Mouse (Mus musculus): Measurements from ENCODE around the gene Pacsin3. TPM values are rescaled to one million over a fixed set of nuclear protein-coding genes. Genes with fewer than 3 reads are reported as not detected.
A peak's percentile ranks its signal among the peaks of the same experiment; 100 is the strongest.

The Pacsin3 gene
- polyA plus RNA-seq, 1 experiment from 2014 or later: 28.1 TPM

GRCm38 (mm10) chr2:91291197-91292007, 35.6 kb downstream of the Pacsin3 start:
- Histone ChIP-seq H3K36me3 (replicated peaks) (no peaks in the 10 kb centered on the region; the same call in 1 of the 2 replicates), H3K27ac (0 out of 2 replicates have a peak overlapping the region, but pooled peaks have one; percentile 19), H3K9me3 (no peaks in the 10 kb centered on the region), H3K4me2 (no peak overlapping the region), H3K4me1 (no peaks in the 10 kb centered on the region), H3K9ac (no peak overlapping the region), H3K27me3 (no peaks in the 10 kb centered on the region), H3K4me3 (replicated peaks) (no peak overlapping the region)
- no peak for ATAC-seq (ENCODE audit: low FRiP score)
- WGBS: 77% methylated on average over 12 of the region's 12 CpGs

- 93% methylated on average over 3 of the region's 3 CpGs for WGBS
- Histone ChIP-seq H3K4me3 (replicated peaks) (no peak overlapping the region), H3K4me1 (no peaks in the 10 kb centered on the region; the same call in 1 of the 2 replicates), H3K27ac (no peak overlapping the region), H3K9ac (no peak overlapping the region), H3K36me3 (replicated peaks) (no peaks in the 10 kb centered on the region), H3K4me2 (no peak overlapping the region), H3K27me3 (no peaks in the 10 kb centered on the region), H3K9me3 (no peaks in the 10 kb centered on the region)
- no peak for ATAC-seq (ENCODE audit: low FRiP score)
These were observed 38.5 kb downstream of the Pacsin3 start for GRCm38 (mm10) chr2:91294226-91294625.

- ATAC-seq (ENCODE audit: low FRiP score): no peak
- no peaks in the 10 kb centered on the region for H3K36me3 ChIP-seq (replicated peaks)
- H3K4me1 ChIP-seq: no peaks in the 10 kb centered on the region; the same call in 1 of the 2 replicates
- no peak overlapping the region for H3K27ac ChIP-seq
- H3K9me3 ChIP-seq: no peaks in the 10 kb centered on the region
- no peaks in the 10 kb centered on the region for H3K27me3 ChIP-seq
- 92% methylated on average over 5 of the region's 5 CpGs for WGBS
- H3K4me3 ChIP-seq (replicated peaks): no peak overlapping the region
- H3K4me2 ChIP-seq: no peak overlapping the region
- no peak overlapping the region for H3K9ac ChIP-seq
These were observed 40.1 kb downstream of the Pacsin3 start for GRCm38 (mm10) chr2:91295895-91296294.

- Histone ChIP-seq H3K4me3 (replicated peaks) (no peak overlapping the region), H3K27ac (no peak overlapping the region), H3K9me3 (no peaks in the 10 kb centered on the region), H3K4me1 (no peaks in the 10 kb centered on the region; the same call in 1 of the 2 replicates), H3K9ac (no peak overlapping the region), H3K36me3 (replicated peaks) (0 out of 2 replicates have a peak, but pooled peaks cover 2% of the 10 kb centered on the region), H3K27me3 (no peaks in the 10 kb centered on the region), H3K4me2 (no peak overlapping the region)
- WGBS: 58% methylated on average over 3 of the region's 3 CpGs
- no peak for ATAC-seq (ENCODE audit: low FRiP score)
These were observed 43.4 kb downstream of the Pacsin3 start for GRCm38 (mm10) chr2:91299156-91299555.

GRCm38 (mm10) chr2:91300784-91301183, 45.0 kb downstream of the Pacsin3 start:
- H3K27me3 ChIP-seq: no peaks in the 10 kb centered on the region
- ATAC-seq (ENCODE audit: low FRiP score): no peak
- WGBS: 94% methylated on average over 2 of the region's 2 CpGs
- H3K9ac ChIP-seq: no peak overlapping the region
- 0 out of 2 replicates have a peak, but pooled peaks cover 8% of the 10 kb centered on the region for H3K36me3 ChIP-seq (replicated peaks)
- H3K4me3 ChIP-seq (replicated peaks): no peak overlapping the region
- no peaks in the 10 kb centered on the region; the same call in 1 of the 2 replicates for H3K4me1 ChIP-seq
- H3K27ac ChIP-seq: no peak overlapping the region
- no peak overlapping the region for H3K4me2 ChIP-seq
- H3K9me3 ChIP-seq: no peaks in the 10 kb centered on the region

- no peak overlapping the region for H3K9ac ChIP-seq
- no peaks in the 10 kb centered on the region for H3K9me3 ChIP-seq
- no peak overlapping the region for H3K27ac ChIP-seq
- no peaks in the 10 kb centered on the region; the same call in 1 of the 2 replicates for H3K4me1 ChIP-seq
- 85% methylated on average over 2 of the region's 2 CpGs for WGBS
- 0 out of 2 replicates have a peak, but pooled peaks cover 8% of the 10 kb centered on the region for H3K36me3 ChIP-seq (replicated peaks)
- no peak overlapping the region for H3K4me3 ChIP-seq (replicated peaks)
- no peaks in the 10 kb centered on the region for H3K27me3 ChIP-seq
- no peak for ATAC-seq (ENCODE audit: low FRiP score)
- no peak overlapping the region for H3K4me2 ChIP-seq
These were observed 46.1 kb downstream of the Pacsin3 start for GRCm38 (mm10) chr2:91301836-91302235.

GRCm38 (mm10) chr2:91302845-91303244, 47.1 kb downstream of the Pacsin3 start:
- Histone ChIP-seq H3K27ac (no peak overlapping the region), H3K4me3 (replicated peaks) (no peak overlapping the region), H3K9me3 (no peaks in the 10 kb centered on the region), H3K27me3 (no peaks in the 10 kb centered on the region), H3K4me2 (no peak overlapping the region), H3K4me1 (peaks cover 5% of the 10 kb centered on the region; the same call in 1 of the 2 replicates), H3K36me3 (replicated peaks) (0 out of 2 replicates have a peak, but pooled peaks cover 8% of the 10 kb centered on the region), H3K9ac (no peak overlapping the region)
- no peak for ATAC-seq (ENCODE audit: low FRiP score)
- WGBS: 84% methylated on average over 3 of the region's 3 CpGs

- 0 out of 2 replicates have a peak, but pooled peaks cover 8% of the 10 kb centered on the region for H3K36me3 ChIP-seq (replicated peaks)
- no peak overlapping the region for H3K9ac ChIP-seq
- ATAC-seq (ENCODE audit: low FRiP score): no peak
- H3K4me2 ChIP-seq: no peak overlapping the region
- H3K4me3 ChIP-seq (replicated peaks): no peak overlapping the region
- peaks cover 9% of the 10 kb centered on the region; the same call in 1 of the 2 replicates for H3K4me1 ChIP-seq
- H3K27ac ChIP-seq: no peak overlapping the region
- H3K27me3 ChIP-seq: no peaks in the 10 kb centered on the region
- 93% methylated on average over 9 of the region's 9 CpGs for WGBS
- no peaks in the 10 kb centered on the region for H3K9me3 ChIP-seq
These were observed 50.2 kb downstream of the Pacsin3 start for GRCm38 (mm10) chr2:91305926-91306325.

GRCm38 (mm10) chr2:91306589-91306988, 50.8 kb downstream of the Pacsin3 start:
- no peaks in the 10 kb centered on the region for H3K9me3 ChIP-seq
- H3K27ac ChIP-seq: no peak overlapping the region
- H3K4me2 ChIP-seq: no peak overlapping the region
- H3K27me3 ChIP-seq: no peaks in the 10 kb centered on the region
- H3K4me3 ChIP-seq (replicated peaks): no peak overlapping the region
- H3K36me3 ChIP-seq (replicated peaks): 0 out of 2 replicates have a peak, but pooled peaks cover 8% of the 10 kb centered on the region
- peaks cover 9% of the 10 kb centered on the region; the same call in 1 of the 2 replicates for H3K4me1 ChIP-seq
- no peak for ATAC-seq (ENCODE audit: low FRiP score)
- H3K9ac ChIP-seq: no peak overlapping the region

GRCm38 (mm10) chr2:91308680-91309079, 52.9 kb downstream of the Pacsin3 start:
- no peak overlapping the region for H3K4me2 ChIP-seq
- no peaks in the 10 kb centered on the region for H3K27me3 ChIP-seq
- H3K9ac ChIP-seq: no peak overlapping the region
- no peak for ATAC-seq (ENCODE audit: low FRiP score)
- no peaks in the 10 kb centered on the region for H3K9me3 ChIP-seq
- H3K4me3 ChIP-seq (replicated peaks): no peak overlapping the region
- no peak overlapping the region for H3K27ac ChIP-seq
- WGBS: 54% methylated on average over 5 of the region's 5 CpGs
- 0 out of 2 replicates have a peak, but pooled peaks cover 8% of the 10 kb centered on the region for H3K36me3 ChIP-seq (replicated peaks)
- peaks cover 23% of the 10 kb centered on the region for H3K4me1 ChIP-seq

- ATAC-seq (ENCODE audit: low FRiP score): no peak
- no peak overlapping the region for H3K27ac ChIP-seq
These were observed 53.8 kb downstream of the Pacsin3 start for GRCm38 (mm10) chr2:91309546-91309945.

GRCm38 (mm10) chr2:91312578-91313311, 57.0 kb downstream of the Pacsin3 start:
- no peaks in the 10 kb centered on the region for H3K27me3 ChIP-seq
- H3K9ac ChIP-seq: no peak overlapping the region
- ATAC-seq (ENCODE audit: low FRiP score): peak; percentile 57; the same call in 1 of the 2 replicates
- no peak overlapping the region for H3K4me2 ChIP-seq
- H3K4me3 ChIP-seq (replicated peaks): no peak overlapping the region
- 45% methylated on average over 10 of the region's 10 CpGs for WGBS
- no peaks in the 10 kb centered on the region for H3K9me3 ChIP-seq
- peaks cover 2% of the 10 kb centered on the region; the same call in 1 of the 2 replicates for H3K36me3 ChIP-seq (replicated peaks)
- H3K27ac ChIP-seq: peak overlapping the region; percentile 39
- H3K4me1 ChIP-seq: peaks cover 19% of the 10 kb centered on the region

More at GRCm38 (mm10) chr2:91309546-91309945, 53.8 kb downstream of the Pacsin3 start:
- peaks cover 23% of the 10 kb centered on the region for H3K4me1 ChIP-seq
- no peak overlapping the region for H3K4me2 ChIP-seq
- WGBS: 77% methylated on average over 3 of the region's 3 CpGs
- H3K36me3 ChIP-seq (replicated peaks): 0 out of 2 replicates have a peak, but pooled peaks cover 2% of the 10 kb centered on the region
- no peak overlapping the region for H3K4me3 ChIP-seq (replicated peaks)
- H3K9ac ChIP-seq: no peak overlapping the region
- H3K27me3 ChIP-seq: no peaks in the 10 kb centered on the region
- no peaks in the 10 kb centered on the region for H3K9me3 ChIP-seq

All from forebrain, embryonic 12.5 days (tissue).